Mouse (Mus musculus): Measurements from ENCODE around the gene Wasf3.
"Not testable (repeated sequence)": the region's sequence is repeated elsewhere in the genome, so short reads cannot be mapped to it uniquely, and the experiment has no call there.

Wasf3 gene

GRCm38 (mm10) chr5:146398386-146399115, 13.8 kb downstream of the Wasf3 start:
- DNase-seq (ENCODE audit: low read depth, low spot score) = no peak

GRCm38 (mm10) chr5:146401012-146401411, 16.2 kb downstream of the Wasf3 start:
- DNase-seq (ENCODE audit: low read depth, low spot score) = not testable (repeated sequence)

GRCm38 (mm10) chr5:146402311-146402710, 17.5 kb downstream of the Wasf3 start:
- no peak for DNase-seq (ENCODE audit: low read depth, low spot score)

GRCm38 (mm10) chr5:146403923-146404322, 19.1 kb downstream of the Wasf3 start:
- DNase-seq (ENCODE audit: low read depth, low spot score) = no peak

GRCm38 (mm10) chr5:146406133-146406532, 21.3 kb downstream of the Wasf3 start:
- no peak for DNase-seq (ENCODE audit: low read depth, low spot score)

GRCm38 (mm10) chr5:146407791-146408190, 23.0 kb downstream of the Wasf3 start:
- DNase-seq (ENCODE audit: low read depth, low spot score) = no peak

- no peak for DNase-seq (ENCODE audit: low read depth, low spot score)
Measured at GRCm38 (mm10) chr5:146408604-146409003, 23.8 kb downstream of the Wasf3 start.

GRCm38 (mm10) chr5:146410821-146411220, 26.0 kb downstream of the Wasf3 start:
- no peak for DNase-seq (ENCODE audit: low read depth, low spot score)

- DNase-seq (ENCODE audit: low read depth, low spot score) = no peak
Measured at GRCm38 (mm10) chr5:146412743-146413430, 28.1 kb downstream of the Wasf3 start.

GRCm38 (mm10) chr5:146414611-146415010, 29.8 kb downstream of the Wasf3 start:
- no peak for DNase-seq (ENCODE audit: low read depth, low spot score)

GRCm38 (mm10) chr5:146415218-146415617, 30.4 kb downstream of the Wasf3 start:
- DNase-seq (ENCODE audit: low read depth, low spot score) = no peak

GRCm38 (mm10) chr5:146416331-146417110, 31.7 kb downstream of the Wasf3 start:
- DNase-seq (ENCODE audit: low read depth, low spot score) = no peak

GRCm38 (mm10) chr5:146418092-146418491, 33.3 kb downstream of the Wasf3 start:
- no peak for DNase-seq (ENCODE audit: low read depth, low spot score)

- DNase-seq (ENCODE audit: low read depth, low spot score) = no peak
Measured at GRCm38 (mm10) chr5:146420081-146420480, 35.3 kb downstream of the Wasf3 start.

- DNase-seq (ENCODE audit: low read depth, low spot score) = no peak
Measured at GRCm38 (mm10) chr5:146424711-146425326, 40.0 kb downstream of the Wasf3 start.

GRCm38 (mm10) chr5:146425656-146426055, 40.9 kb downstream of the Wasf3 start:
- DNase-seq (ENCODE audit: low read depth, low spot score) = no peak

GRCm38 (mm10) chr5:146428109-146428508, 43.3 kb downstream of the Wasf3 start:
- DNase-seq (ENCODE audit: low read depth, low spot score) = no peak

- no peak for DNase-seq (ENCODE audit: low read depth, low spot score)
Measured at GRCm38 (mm10) chr5:146431821-146432220, 47.0 kb downstream of the Wasf3 start.

GRCm38 (mm10) chr5:146432476-146432875, 47.7 kb downstream of the Wasf3 start:
- no peak for DNase-seq (ENCODE audit: low read depth, low spot score)

GRCm38 (mm10) chr5:146435316-146435715, 50.5 kb downstream of the Wasf3 start:
- no peak for DNase-seq (ENCODE audit: low read depth, low spot score)

- no peak for DNase-seq (ENCODE audit: low read depth, low spot score)
Measured at GRCm38 (mm10) chr5:146436796-146437195, 52.0 kb downstream of the Wasf3 start.
